Mouse (Mus musculus) CH12.LX (cell line): Measurements from ENCODE around the gene AW011738. TPM values are rescaled to one million over a fixed set of nuclear protein-coding genes. Genes with fewer than 3 reads are reported as not detected.

Experiments used
- DNase-seq: peaks from one replicate; pipeline ENCODE4 v3.0.0-alpha.2; 2013; ENCODE audit errors: extremely low read depth
- H3K27ac ChIP-seq: 2 replicates; pipeline ENCODE4 v1.5.1; 2012; ENCODE audit warnings: low read depth, mild to moderate bottlenecking, control low read depth, moderate library complexity; ENCODE audit not compliant: insufficient read depth
- H3K27me3 ChIP-seq: replicated peaks from 2 replicates; pipeline ENCODE3; 2012; ENCODE audit warnings: inconsistent platforms
- H3K36me3 ChIP-seq, 2 experiments: replicated peaks in 1 of 2; 2 replicates each; pipeline versions ENCODE3 to v1.6.1; 2012; ENCODE audit warnings: inconsistent platforms in 1 of 2, low read length in 1 of 2, mild to moderate bottlenecking in 1 of 2, mixed read lengths in 1 of 2, moderate library complexity in 1 of 2; ENCODE audit not compliant: control insufficient read depth in 1 of 2, insufficient read depth in 1 of 2
- H3K4me1 ChIP-seq, 2 experiments: 2 replicates each; pipeline ENCODE4 v1.6.1; 2012; ENCODE audit warnings: inconsistent platforms in 1 of 2, moderate library complexity in 1 of 2; ENCODE audit not compliant: insufficient read depth in 2 of 2, control insufficient read depth in 1 of 2
- H3K4me2 ChIP-seq: 2 replicates; pipeline ENCODE4 v1.6.1; 2012; ENCODE audit warnings: low read depth, mild to moderate bottlenecking, control low read depth; ENCODE audit not compliant: poor library complexity, insufficient read depth, severe bottlenecking
- H3K4me3 ChIP-seq, 3 experiments: fragments of 150-350 bp in 1 of 3; sonication (generic) in 1 of 3; replicated peaks in 1 of 3; 2 replicates each; pipeline versions ENCODE3 to v1.5.1; 2011 to 2012; ENCODE audit warnings: low read depth in 2 of 3, low read length in 2 of 3, mild to moderate bottlenecking in 2 of 3, moderate library complexity in 2 of 3, control low read depth in 1 of 3, improper control_type of control experiment in 1 of 3, inconsistent platforms in 1 of 3, mixed read lengths in 1 of 3; ENCODE audit not compliant: poor library complexity in 1 of 3
- H3K79me2 ChIP-seq: replicated peaks from 2 replicates; pipeline ENCODE4 v1.6.1; 2012; ENCODE audit warnings: mild to moderate bottlenecking, moderate library complexity; ENCODE audit not compliant: control insufficient read depth, poor library complexity, insufficient read depth, severe bottlenecking; ENCODE audit errors: extremely low read depth
- H3K9ac ChIP-seq: 2 replicates; pipeline ENCODE4 v1.6.1; 2012; ENCODE audit warnings: low read depth, mild to moderate bottlenecking, control low read depth, moderate library complexity; ENCODE audit not compliant: insufficient read depth
- H3K9me3 ChIP-seq: replicated peaks from 2 replicates; pipeline ENCODE3; 2012; ENCODE audit warnings: low read length, inconsistent platforms, mixed read lengths
- BHLHE40 ChIP-seq: IDR thresholded peaks from 2 replicates; pipeline ENCODE4 v1.6.1; 2011; ENCODE audit warnings: mild to moderate bottlenecking, low read depth, low read length, improper control_type of control experiment
- CHD1 ChIP-seq: IDR thresholded peaks from 2 replicates; pipeline ENCODE4 v1.6.1; 2012; ENCODE audit warnings: low read depth, low read length, improper control_type of control experiment, inconsistent platforms
- CTCF ChIP-seq, 2 experiments: IDR thresholded peaks in 1 of 2; conservative IDR thresholded peaks in 1 of 2; 2 replicates each; pipeline ENCODE4 v1.5.1; 2011 to 2012; ENCODE audit warnings: low read depth in 2 of 2, low read length in 2 of 2, improper control_type of control experiment in 1 of 2, inconsistent platforms in 1 of 2, mild to moderate bottlenecking in 1 of 2, moderate library complexity in 1 of 2
- ELF1 ChIP-seq: IDR thresholded peaks from 2 replicates; pipeline ENCODE4 v1.6.1; 2014; ENCODE audit warnings: low read depth, mild to moderate bottlenecking, inconsistent platforms, low read length, improper control_type of control experiment
- EP300 ChIP-seq: IDR thresholded peaks from 2 replicates; pipeline ENCODE4 v1.6.1; 2011; ENCODE audit warnings: low read length, improper control_type of control experiment
- ETS1 ChIP-seq: conservative IDR thresholded peaks from 2 replicates; pipeline ENCODE4 v1.6.1; 2012; ENCODE audit warnings: low read depth, mild to moderate bottlenecking, inconsistent platforms, low read length, improper control_type of control experiment, moderate library complexity
- GABPA ChIP-seq: IDR thresholded peaks from 2 replicates; pipeline ENCODE4 v1.6.1; 2012; ENCODE audit warnings: low read depth, low read length, improper control_type of control experiment, inconsistent platforms; ENCODE audit not compliant: insufficient replicate concordance
- HCFC1 ChIP-seq: IDR thresholded peaks from 2 replicates; pipeline ENCODE4 v1.6.1; 2012; ENCODE audit warnings: low read depth, mild to moderate bottlenecking, inconsistent platforms, low read length, improper control_type of control experiment
- JUN ChIP-seq: IDR thresholded peaks from 2 replicates; pipeline ENCODE4 v1.6.1; 2011; ENCODE audit warnings: low read depth, mild to moderate bottlenecking, low read length, improper control_type of control experiment, moderate library complexity; ENCODE audit not compliant: insufficient read depth
- JUND ChIP-seq: conservative IDR thresholded peaks from 2 replicates; pipeline ENCODE4 v1.6.1; 2011; ENCODE audit warnings: low read depth, low read length, improper control_type of control experiment
- KAT2A ChIP-seq: IDR thresholded peaks from 2 replicates; pipeline ENCODE4 v1.6.1; 2012; ENCODE audit warnings: low read length, improper control_type of control experiment, inconsistent platforms; ENCODE audit not compliant: insufficient replicate concordance
- MAFK ChIP-seq: IDR thresholded peaks from 2 replicates; pipeline ENCODE4 v1.6.1; 2011; ENCODE audit warnings: low read length, improper control_type of control experiment; ENCODE audit not compliant: insufficient replicate concordance
- MAX ChIP-seq: IDR thresholded peaks from 2 replicates; pipeline ENCODE4 v1.6.1; 2011; ENCODE audit warnings: low read length, improper control_type of control experiment
- MAZ ChIP-seq: IDR thresholded peaks from 2 replicates; pipeline ENCODE4 v1.6.1; 2012; ENCODE audit warnings: low read depth, mild to moderate bottlenecking, inconsistent platforms, low read length, improper control_type of control experiment, moderate library complexity
- MEF2A ChIP-seq: IDR thresholded peaks from 2 replicates; pipeline ENCODE4 v1.6.1; 2014; ENCODE audit warnings: low read depth, mild to moderate bottlenecking, inconsistent platforms, low read length, improper control_type of control experiment, borderline replicate concordance
- MYC ChIP-seq: IDR thresholded peaks from 2 replicates; pipeline ENCODE4 v1.6.1; 2011; ENCODE audit warnings: low read depth, mild to moderate bottlenecking, improper control_type of control experiment, low read length
- NELFE ChIP-seq: IDR thresholded peaks from 2 replicates; pipeline ENCODE4 v1.6.1; 2011; ENCODE audit warnings: low read depth, low read length, improper control_type of control experiment
- NRF1 ChIP-seq: IDR thresholded peaks from 2 replicates; pipeline ENCODE4 v1.6.1; 2014; ENCODE audit warnings: low read depth, mild to moderate bottlenecking, inconsistent platforms, low read length, improper control_type of control experiment, moderate library complexity
- PAX5 ChIP-seq: IDR thresholded peaks from 2 replicates; pipeline ENCODE4 v1.6.1; 2012; ENCODE audit warnings: low read length, inconsistent platforms, mixed read lengths
- POLR2A ChIP-seq: IDR thresholded peaks from 2 replicates; pipeline ENCODE4 v1.6.1; 2011; ENCODE audit warnings: low read depth, mild to moderate bottlenecking, improper control_type of control experiment, low read length
- POLR2AphosphoS2 ChIP-seq: IDR thresholded peaks from 2 replicates; pipeline ENCODE4 v1.6.1; 2011; ENCODE audit warnings: low read depth, low read length, improper control_type of control experiment
- RCOR1 ChIP-seq: conservative IDR thresholded peaks from 2 replicates; pipeline ENCODE4 v1.6.1; 2012; ENCODE audit warnings: low read depth, mild to moderate bottlenecking, inconsistent platforms, low read length, improper control_type of control experiment
- SIN3A ChIP-seq: IDR thresholded peaks from 2 replicates; pipeline ENCODE4 v1.6.1; 2012; ENCODE audit warnings: low read length, improper control_type of control experiment, inconsistent platforms
- SMC3 ChIP-seq: IDR thresholded peaks from 2 replicates; pipeline ENCODE4 v1.6.1; 2011; ENCODE audit warnings: low read depth, low read length, improper control_type of control experiment
- TBP ChIP-seq: conservative IDR thresholded peaks from 2 replicates; pipeline ENCODE4 v1.6.1; 2011; ENCODE audit warnings: low read depth, low read length, improper control_type of control experiment
- TCF12 ChIP-seq: IDR thresholded peaks from 2 replicates; pipeline ENCODE4 v1.6.1; 2014; ENCODE audit warnings: low read depth, mild to moderate bottlenecking, inconsistent platforms, low read length, improper control_type of control experiment
- UBTF ChIP-seq: IDR thresholded peaks from 2 replicates; pipeline ENCODE4 v1.6.1; 2012; ENCODE audit warnings: low read depth, mild to moderate bottlenecking, inconsistent platforms, low read length, improper control_type of control experiment, moderate library complexity
- USF1 ChIP-seq: IDR thresholded peaks from 2 replicates; pipeline ENCODE4 v1.6.1; 2014; ENCODE audit warnings: low read depth, mild to moderate bottlenecking, inconsistent platforms, low read length, improper control_type of control experiment
- ZC3H11A ChIP-seq: IDR thresholded peaks from 2 replicates; pipeline ENCODE4 v1.6.1; 2012; ENCODE audit warnings: low read depth, mild to moderate bottlenecking, inconsistent platforms, low read length, improper control_type of control experiment
- ZKSCAN1 ChIP-seq: IDR thresholded peaks from 2 replicates; pipeline ENCODE4 v1.6.1; 2012; ENCODE audit warnings: low read depth, inconsistent platforms, low read length, improper control_type of control experiment, borderline replicate concordance
- ZNF384 ChIP-seq: IDR thresholded peaks from 2 replicates; pipeline ENCODE4 v1.6.1; 2012; ENCODE audit warnings: low read depth, low read length, improper control_type of control experiment, inconsistent platforms
- dilution Hi-C: fragments of 300-500 bp; cut with MboI; formaldehyde crosslinking; loops from 2 replicates; pipeline ENCODE4 v1.14.3; 2020; ENCODE audit warnings: low sequenced_read_pairs; ENCODE audit not compliant: extremely low pct_unique_long_range_greater_than_20kb, extremely low pct_ligation_motif_present
- in situ Hi-C: fragments of 300-500 bp; cut with MboI; formaldehyde crosslinking; loops from 3 replicates; pipeline ENCODE4 v1.14.3; 2019; ENCODE audit warnings: low sequenced_read_pairs, low pct_ligation_motif_present, low pct_unique_long_range_greater_than_20kb, mixed read lengths
- polyA plus RNA-seq: library from polyadenylated mRNA; unstranded; fragments of >175 nt; gene quantifications from 2 replicates; pipeline ENCODE4 v1.2.1, GENCODE M21; 2012; ENCODE audit warnings: low read depth; ENCODE audit not compliant: insufficient read length
- total RNA-seq, 2 experiments: library from RNA; depleted of rRNA; stranded (reverse); fragments of 300-350 nt in 1 of 2; fragments of >200 nt in 1 of 2; gene quantifications; 2 replicates each; pipeline ENCODE4 v1.2.3; 2012 to 2014

AW011738 gene
- total and polyA plus RNA-seq, 3 experiments: 0.15 to 1.6 (median 0.20) TPM

GRCm38 (mm10) chr4:156234021-156234501, 31.0 kb downstream of the AW011738 start:
- Histone ChIP-seq H3K27ac (no peak overlapping the region), H3K4me3 (peak overlapping the region; percentile 49 to 64 (median 54)), H3K9me3 (no peaks in the 10 kb centered on the region), H3K36me3 (peaks cover 58 to 70% of the 10 kb centered on the region in 2 experiments), H3K27me3 (no peaks in the 10 kb centered on the region), H3K4me1 (peaks cover 8 to 31% of the 10 kb centered on the region in 2 experiments), H3K4me2 (peak overlapping the region; percentile 82), H3K9ac (peak overlapping the region; percentile 59), H3K79me2 (peaks cover 28% of the 10 kb centered on the region)
- dilution Hi-C loops (no loop called here), in situ Hi-C loops (no loop called here)
- no peak for DNase-seq
- no peak for TF ChIP-seq MAFK
- TF ChIP-seq JUN: no peak
- no peak for TF ChIP-seq HCFC1
- no peak for TF ChIP-seq UBTF
- no peak for TF ChIP-seq KAT2A
- TF ChIP-seq ZKSCAN1: no peak
- TF ChIP-seq ZNF384: no peak
- TF ChIP-seq MAZ: no peak
- no peak for TF ChIP-seq RCOR1
- TF ChIP-seq TCF12: no peak
- TF ChIP-seq MEF2A: no peak
- no peak for TF ChIP-seq ZC3H11A
- no peak for TF ChIP-seq EP300
- TF ChIP-seq GABPA: no peak

- peaks cover 8 to 32% of the 10 kb centered on the region in 2 experiments for H3K4me1 ChIP-seq
- TF ChIP-seq MAZ (no peak), CTCF (conservative IDR thresholded peaks at IDR 0.05 in 1 of 2, IDR thresholded peaks at IDR 0.05 in 1 of 2; ENCODE audit: low read depth in 2 of 2, low read length in 2 of 2) (no peak), RCOR1 (no peak), JUND (no peak), NELFE (peak; percentile 38; the same call in 1 of the 2 replicates), SMC3 (no peak), MAFK (no peak), USF1 (no peak), ELF1 (no peak), POLR2AphosphoS2 (no peak), KAT2A (no peak), TCF12 (0 out of 2 replicates have a peak, but pooled peaks have one; percentile 26), MYC (peak; percentile 57), BHLHE40 (peak; percentile 40; the same call in 1 of the 2 replicates), MAX (peak; percentile 83), SIN3A (no peak), POLR2A (peak; percentile 57), CHD1 (no peak), TBP (no peak), ETS1 (no peak), NRF1 (no peak; the same call in none of the 2 replicates), PAX5 (no peak), ZC3H11A (no peak), MEF2A (no peak), EP300 (no peak), ZNF384 (no peak)
These were observed 31.7 kb downstream of the AW011738 start, which contains the start of gene Plekhn1 for GRCm38 (mm10) chr4:156234701-156235213. Gene Plekhn1, minus strand, starts transcription at chr4:156234857.

More at GRCm38 (mm10) chr4:156234701-156235213, 31.7 kb downstream of the AW011738 start, which contains the start of gene Plekhn1:
- in situ Hi-C loops: no loop called here
- H3K9ac ChIP-seq: peak within 1 kb of the TSS; percentile 85
- dilution Hi-C loops: no loop called here
- peak within 1 kb of the TSS; percentile 67 to 88 (median 85) for H3K4me3 ChIP-seq
- DNase-seq: peak; percentile 55
- H3K36me3 ChIP-seq: peaks cover 58 to 70% of the 10 kb centered on the region in 2 experiments
- H3K9me3 ChIP-seq: no peaks in the 10 kb centered on the region
- H3K4me2 ChIP-seq: peak within 1 kb of the TSS; percentile 82
- peaks cover 31% of the 10 kb centered on the region for H3K79me2 ChIP-seq
- H3K27ac ChIP-seq: no peak within 1 kb of the TSS
- no peaks in the 10 kb centered on the region for H3K27me3 ChIP-seq
